8 mouse cellular contexts compared by ENCODE assay signal in genomic region chr5:74126015-74126896, GRCm38 (mm10). TPM values are rescaled to one million over a fixed set of nuclear protein-coding genes. Genes with fewer than 3 reads are reported as not detected.
DNase-seq lines count a peak whose midpoint lies in the region; ATAC-seq lines count a peak whose summit lies in the region.

No protein-coding gene starts in this region.

- peak overlapping the region; percentile 54 for H3K4me2 ChIP-seq in hindbrain, embryonic 16.5 days (ENCODE audit: low read length)

- H3K9ac ChIP-seq in hindbrain, embryonic 16.5 days (ENCODE audit: low read depth, low read length): peak overlapping the region; percentile 48

- H3K27ac ChIP-seq in hindbrain, embryonic 16.5 days (ENCODE audit: low read depth, low read length): no peak overlapping the region
- no peak overlapping the region for H3K27ac ChIP-seq in macrophage

- no peaks in the 10 kb centered on the region for H3K27me3 ChIP-seq in hindbrain, embryonic 16.5 days (replicated peaks; ENCODE audit: control insufficient read depth, insufficient read depth, low read length)

- 62% methylated on average over 32 of the region's 32 CpGs for WGBS in hindbrain, embryonic 16.5 days
- WGBS in macrophage (ENCODE audit: missing documents): 57% methylated on average over 31 of the region's 32 CpGs

- peak; percentile 97 for ATAC-seq in hindbrain, embryonic 16.5 days

- peak overlapping the region; percentile 37 for H3K4me3 ChIP-seq in hindbrain, embryonic 16.5 days (ENCODE audit: low read length)
- H3K4me3 ChIP-seq in macrophage (ENCODE audit: inconsistent target): peak overlapping the region; percentile 29

- peak; percentile 81 for DNase-seq in adrenal gland, postnatal 14 days
- DNase-seq in embryo, embryonic 10 days (ENCODE audit: low spot score): peak; percentile 83
- peak; percentile 34 to 44 for DNase-seq in gastrocnemius, adult 8-10 months (ENCODE audit: low spot score in 2 of 2)
- DNase-seq in left cerebral cortex, adult 8-10 months (ENCODE audit: low spot score in 2 of 2): peak; percentile 31 to 44
- peak; percentile 30 to 57 for DNase-seq in right cerebral cortex, adult 2 months (ENCODE audit: low spot score in 2 of 2)
- peak; percentile 87 for DNase-seq in yolk sac, embryonic 10.5 days (ENCODE audit: low spot score)

- no peaks in the 10 kb centered on the region for H3K36me3 ChIP-seq in hindbrain, embryonic 16.5 days (ENCODE audit: control insufficient read depth, insufficient read depth, low read length)
- H3K36me3 ChIP-seq in macrophage (ENCODE audit: inconsistent target): no peaks in the 10 kb centered on the region

- peaks cover 3% of the 10 kb centered on the region; the same call in 1 of the 2 replicates for H3K9me3 ChIP-seq in hindbrain, embryonic 16.5 days (ENCODE audit: control insufficient read depth, low read length)

- H3K4me1 ChIP-seq in hindbrain, embryonic 16.5 days (ENCODE audit: control insufficient read depth, insufficient read depth, low read depth, low read length): no peaks in the 10 kb centered on the region

- no peaks in the 10 kb centered on the region for H3K79me2 ChIP-seq in macrophage (ENCODE audit: inconsistent target)

RNA-seq across cellular contexts. Expression of gene Usp46, which starts 58.0 kb away (rescaled TPM):
- 29.8 and 32.3 TPM in 2 replicates for total RNA-seq in adrenal gland, postnatal 14 days (2021)
- 10 to 100 TPM; 10.0 to 20.5 (median 14.1) TPM for total RNA-seq in gastrocnemius, adult 8-10 months (2022)
- polyA plus RNA-seq in hindbrain, embryonic 16.5 days (2015; fragmentation: Nextera tagmentation; extraction: Ambion mirVana): 37.7 and 40.6 TPM in 2 replicates
- total RNA-seq in left cerebral cortex, adult 8-10 months (2022): 100 to 1,000 TPM; 126 to 154 (median 139) TPM
- total RNA-seq in macrophage (2018; cell fraction: chromatin; rRNA removed): 10 to 100 TPM in 7 of 26 experiments, 1 to 10 TPM in 17, under 1 TPM in 2; 0.44 to 11.8 (median 8.1) TPM
- 1 to 10 TPM; 4.8 to 9.4 (median 7.2) TPM for total RNA-seq in macrophage (2018; cell fraction: cytosol; rRNA removed)
- total RNA-seq in macrophage (2018; cell fraction: nucleus; rRNA removed): 10 to 100 TPM in 3 of 26 experiments, 1 to 10 TPM in 23; 2.1 to 16.1 (median 5.7) TPM
- 4.6 to 10.2 TPM (median 6.1 TPM) in 3 replicates for polyA plus RNA-seq in macrophage (2018)
